Mouse (Mus musculus): Measurements from ENCODE around the gene Apbb2. TPM values are rescaled to one million over a fixed set of nuclear protein-coding genes. Genes with fewer than 3 reads are reported as not detected.

The Apbb2 gene
- polyA plus RNA-seq, 1 experiment from 2014 or later, result 48.9 TPM

DNA sequence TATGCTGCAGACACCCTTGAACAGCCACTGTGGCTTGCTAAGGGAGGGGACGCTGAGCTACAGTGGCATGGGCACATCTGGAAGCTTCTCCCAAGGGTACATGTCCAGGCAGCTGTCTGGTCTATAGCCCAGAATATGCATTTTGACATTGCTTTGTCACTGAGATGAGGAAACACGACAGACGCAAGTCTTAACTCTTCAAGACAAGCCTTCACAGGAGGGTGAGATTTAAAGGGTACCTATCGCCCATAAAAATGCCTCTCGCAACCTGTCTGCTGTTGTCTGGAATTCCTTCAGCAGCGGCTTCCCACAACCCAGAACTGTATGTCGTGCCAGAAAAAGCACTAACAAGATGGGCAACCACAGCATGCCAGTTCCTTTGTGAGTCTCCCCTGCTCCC, 60.5 kb downstream of the Apbb2 start:
- ATAC-seq (no peak), DNase-seq (ENCODE audit: low spot score) (no peak)
- TF ChIP-seq CTCF (IDR thresholded peaks at IDR 0.05), result no peak
- TF ChIP-seq EP300 (IDR thresholded peaks at IDR 0.05), result no peak
- Histone ChIP-seq H3K9me3 (ENCODE audit: low read length) (no peaks in the 10 kb centered on the region; the same call in 1 of the 2 replicates), H3K9ac (replicated peaks; ENCODE audit: low read depth) (no peak overlapping the region), H3K4me1 (ENCODE audit: insufficient read depth, low read depth, low read length) (peaks cover 23% of the 10 kb centered on the region; the same call in 1 of the 2 replicates), H3K27ac (ENCODE audit: low read length) (peak overlapping the region; percentile 26; the same call in 1 of the 2 replicates), H3K4me3 (ENCODE audit: low read depth, low read length) (no peak overlapping the region), H3K27me3 (replicated peaks; ENCODE audit: insufficient read depth, low read length) (no peaks in the 10 kb centered on the region), H3K36me3 (ENCODE audit: insufficient read depth, low read length) (no peaks in the 10 kb centered on the region), H3K4me2 (replicated peaks; ENCODE audit: low read depth, low read length) (no peak overlapping the region)
- WGBS, result 94% methylated on average over 7 of the region's 7 CpGs

DNA sequence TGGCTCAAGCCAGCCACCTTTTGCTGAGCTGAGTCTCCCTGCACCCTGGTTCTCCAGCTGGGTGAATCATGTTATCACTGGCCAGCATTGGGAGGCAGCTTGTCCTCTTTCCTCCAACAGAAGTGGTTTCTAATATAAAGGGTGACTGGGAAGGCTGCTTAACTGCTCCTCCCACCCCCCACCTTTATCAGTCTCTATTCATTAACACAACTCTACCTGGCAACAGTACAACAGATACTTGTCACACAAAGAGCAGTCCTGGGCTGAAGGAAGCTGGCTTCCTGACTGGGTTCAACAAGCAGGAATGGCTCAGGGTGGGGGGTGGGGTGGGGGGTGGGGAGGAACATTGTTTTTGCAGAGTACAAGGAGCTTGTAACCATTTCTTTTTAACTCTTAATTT, 64.7 kb downstream of the Apbb2 start:
- Histone ChIP-seq H3K9ac (replicated peaks; ENCODE audit: low read depth) (no peak overlapping the region), H3K4me3 (ENCODE audit: low read depth, low read length) (no peak overlapping the region), H3K36me3 (ENCODE audit: insufficient read depth, low read length) (no peaks in the 10 kb centered on the region), H3K9me3 (ENCODE audit: low read length) (no peaks in the 10 kb centered on the region; the same call in 1 of the 2 replicates), H3K27ac (ENCODE audit: low read length) (no peak overlapping the region), H3K27me3 (replicated peaks; ENCODE audit: insufficient read depth, low read length) (no peaks in the 10 kb centered on the region), H3K4me2 (replicated peaks; ENCODE audit: low read depth, low read length) (no peak overlapping the region), H3K4me1 (ENCODE audit: insufficient read depth, low read depth, low read length) (peaks cover 18% of the 10 kb centered on the region; the same call in 1 of the 2 replicates)
- ATAC-seq (peak; percentile 63), DNase-seq (ENCODE audit: low spot score) (no peak)
- TF ChIP-seq CTCF (IDR thresholded peaks at IDR 0.05) (no peak), EP300 (IDR thresholded peaks at IDR 0.05) (no peak)

GRCm38 (mm10) chr5:66552246-66552645, 66.3 kb downstream of the Apbb2 start:
- no peaks in the 10 kb centered on the region; the same call in 1 of the 2 replicates for H3K9me3 ChIP-seq (ENCODE audit: low read length)
- TF ChIP-seq CTCF (IDR thresholded peaks at IDR 0.05) (no peak), EP300 (IDR thresholded peaks at IDR 0.05) (no peak)
- no peak overlapping the region for H3K9ac ChIP-seq (replicated peaks; ENCODE audit: low read depth)

GRCm38 (mm10) chr5:66550292-66550691, 68.3 kb downstream of the Apbb2 start:
- no peaks in the 10 kb centered on the region; the same call in 1 of the 2 replicates for H3K9me3 ChIP-seq (ENCODE audit: low read length)
- TF ChIP-seq CTCF (IDR thresholded peaks at IDR 0.05) (no peak), EP300 (IDR thresholded peaks at IDR 0.05) (no peak)
- H3K4me3 ChIP-seq (ENCODE audit: low read depth, low read length), result no peak overlapping the region
- DNase-seq (ENCODE audit: low spot score), result no peak
- no peaks in the 10 kb centered on the region for H3K36me3 ChIP-seq (ENCODE audit: insufficient read depth, low read length)
- ATAC-seq, result no peak
- H3K4me2 ChIP-seq (replicated peaks; ENCODE audit: low read depth, low read length), result no peak overlapping the region
- peaks cover 16% of the 10 kb centered on the region; the same call in 1 of the 2 replicates for H3K4me1 ChIP-seq (ENCODE audit: insufficient read depth, low read depth, low read length)
- H3K9ac ChIP-seq (replicated peaks; ENCODE audit: low read depth), result no peak overlapping the region
- WGBS, result 85% methylated on average over 5 of the region's 5 CpGs
- no peak overlapping the region for H3K27ac ChIP-seq (ENCODE audit: low read length)
- H3K27me3 ChIP-seq (replicated peaks; ENCODE audit: insufficient read depth, low read length), result no peaks in the 10 kb centered on the region

More at GRCm38 (mm10) chr5:66552246-66552645, 66.3 kb downstream of the Apbb2 start:
- H3K27me3 ChIP-seq (replicated peaks; ENCODE audit: insufficient read depth, low read length), result no peaks in the 10 kb centered on the region
- H3K4me3 ChIP-seq (ENCODE audit: low read depth, low read length), result no peak overlapping the region
- DNase-seq (ENCODE audit: low spot score) (no peak), ATAC-seq (no peak)
- H3K4me2 ChIP-seq (replicated peaks; ENCODE audit: low read depth, low read length), result no peak overlapping the region
- peaks cover 22% of the 10 kb centered on the region; the same call in 1 of the 2 replicates for H3K4me1 ChIP-seq (ENCODE audit: insufficient read depth, low read depth, low read length)
- H3K36me3 ChIP-seq (ENCODE audit: insufficient read depth, low read length), result no peaks in the 10 kb centered on the region
- no peak overlapping the region for H3K27ac ChIP-seq (ENCODE audit: low read length)
- 76% methylated on average over 9 of the region's 9 CpGs for WGBS

GRCm38 (mm10) chr5:66549691-66550090, 68.9 kb downstream of the Apbb2 start:
- no peak for ATAC-seq
- Histone ChIP-seq H3K9ac (replicated peaks; ENCODE audit: low read depth) (no peak overlapping the region), H3K4me3 (ENCODE audit: low read depth, low read length) (no peak overlapping the region), H3K27me3 (replicated peaks; ENCODE audit: insufficient read depth, low read length) (no peaks in the 10 kb centered on the region), H3K27ac (ENCODE audit: low read length) (no peak overlapping the region), H3K9me3 (ENCODE audit: low read length) (no peaks in the 10 kb centered on the region), H3K4me2 (replicated peaks; ENCODE audit: low read depth, low read length) (no peak overlapping the region), H3K4me1 (ENCODE audit: insufficient read depth, low read depth, low read length) (peaks cover 16% of the 10 kb centered on the region; the same call in 1 of the 2 replicates), H3K36me3 (ENCODE audit: insufficient read depth, low read length) (no peaks in the 10 kb centered on the region)
- TF ChIP-seq EP300 (IDR thresholded peaks at IDR 0.05) (no peak), CTCF (IDR thresholded peaks at IDR 0.05) (no peak)
- WGBS, result 29% methylated on average over 1 of the region's 1 CpGs
- no peak for DNase-seq (ENCODE audit: low spot score)

DNA sequence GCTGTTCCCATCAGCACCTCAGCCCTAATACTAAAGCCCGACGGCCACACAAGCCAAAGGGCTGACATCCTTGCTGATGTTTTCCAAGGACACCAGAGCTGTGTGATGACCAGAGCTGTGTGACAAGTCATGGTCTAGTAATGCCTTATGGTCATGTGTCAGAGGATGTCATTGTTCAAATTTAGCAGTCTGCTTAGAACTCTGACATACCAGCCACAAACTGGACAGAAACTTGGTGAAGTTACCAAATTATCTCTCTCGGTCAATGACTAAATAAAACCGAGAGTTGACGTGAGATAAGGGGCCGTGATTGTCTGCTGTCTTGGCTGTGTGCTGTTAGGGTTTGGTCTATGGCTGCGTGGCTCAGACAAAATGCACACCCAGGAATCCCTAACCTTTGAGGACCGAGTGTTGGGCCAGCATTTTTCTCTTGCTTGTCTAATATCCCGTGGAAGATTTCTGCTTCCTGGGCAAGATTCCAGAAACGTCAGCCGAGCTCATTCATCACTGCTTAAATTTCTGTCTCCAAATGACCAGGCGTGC, 71.5 kb downstream of the Apbb2 start:
- peak; percentile 52 for ATAC-seq
- Histone ChIP-seq H3K4me3 (ENCODE audit: low read depth, low read length) (no peak overlapping the region), H3K9ac (replicated peaks; ENCODE audit: low read depth) (no peak overlapping the region), H3K27ac (ENCODE audit: low read length) (no peak overlapping the region), H3K36me3 (ENCODE audit: insufficient read depth, low read length) (no peaks in the 10 kb centered on the region), H3K9me3 (ENCODE audit: low read length) (no peaks in the 10 kb centered on the region), H3K27me3 (replicated peaks; ENCODE audit: insufficient read depth, low read length) (no peaks in the 10 kb centered on the region), H3K4me2 (replicated peaks; ENCODE audit: low read depth, low read length) (no peak overlapping the region), H3K4me1 (ENCODE audit: insufficient read depth, low read depth, low read length) (peaks cover 8% of the 10 kb centered on the region; the same call in 1 of the 2 replicates)
- WGBS, result 26% methylated on average over 12 of the region's 12 CpGs
- peak; percentile 71 for DNase-seq (ENCODE audit: low spot score)
- TF ChIP-seq CTCF (IDR thresholded peaks at IDR 0.05) (no peak), EP300 (IDR thresholded peaks at IDR 0.05) (0 out of 2 replicates have a peak, but pooled peaks have one; percentile 25)

Measured in lung, postnatal 0 days (tissue).